Mouse (Mus musculus) kidney, postnatal 0 days (tissue): ENCODE data around the gene Lrfn3. TPM values are rescaled to one million over a fixed set of nuclear protein-coding genes. Genes with fewer than 3 reads are reported as not detected.

Source experiments
- ATAC-seq: fragments of 200-750 bp; cut with Nextera tagmentation; replicated peaks from 2 replicates; pipeline ENCODE4 v1.8.0; 2017; ENCODE audit warnings: low read depth, moderate number of reproducible peaks, moderate TSS enrichment, moderate library complexity; ENCODE audit not compliant: low FRiP score
- DNase-seq: peaks from one replicate; pipeline ENCODE4 v3.0.0-alpha.2; 2016; ENCODE audit warnings: low spot score
- H3K27ac ChIP-seq: fragments of 300-500 bp; sonication (generic); 2 replicates; pipeline ENCODE4 v1.5.1; 2014; ENCODE audit warnings: mild to moderate bottlenecking
- H3K27me3 ChIP-seq: fragments of 300-500 bp; sonication (generic); 2 replicates; pipeline ENCODE4 v1.6.1; 2014; ENCODE audit warnings: low read length, mixed read lengths; ENCODE audit not compliant: insufficient read depth
- H3K36me3 ChIP-seq: fragments of 300-500 bp; sonication (generic); 2 replicates; pipeline ENCODE4 v1.6.1; 2014; ENCODE audit warnings: low read length, mixed read lengths; ENCODE audit not compliant: insufficient read depth
- H3K4me1 ChIP-seq: fragments of 300-500 bp; sonication (generic); replicated peaks from 2 replicates; pipeline ENCODE4 v1.6.1; 2014; ENCODE audit warnings: antibody characterized with exemption, low read length, mixed read lengths; ENCODE audit not compliant: insufficient read depth
- H3K4me2 ChIP-seq: fragments of 300-500 bp; sonication (generic); 2 replicates; pipeline ENCODE4 v1.6.1; 2014; ENCODE audit warnings: mild to moderate bottlenecking, low read length, moderate library complexity, mixed read lengths
- H3K4me3 ChIP-seq: fragments of 300-500 bp; sonication (generic); replicated peaks from 2 replicates; pipeline ENCODE4 v1.5.1; 2014; ENCODE audit warnings: low read depth, low read length
- H3K9ac ChIP-seq: fragments of 300-500 bp; sonication (generic); 2 replicates; pipeline ENCODE4 v1.6.1; 2014; ENCODE audit warnings: low read depth, low read length
- H3K9me3 ChIP-seq: fragments of 300-500 bp; sonication (generic); replicated peaks from 2 replicates; pipeline ENCODE4 v1.6.1; 2016; ENCODE audit warnings: low read length, inconsistent platforms, mixed read lengths
- CTCF ChIP-seq: IDR thresholded peaks from 2 replicates; pipeline ENCODE4 v1.5.1; 2016; ENCODE audit warnings: antibody characterized with exemption, low read depth, mild to moderate bottlenecking, moderate library complexity
- WGBS: fragments of 180-500 bp; shearing (Covaris S2); extraction: QIAGEN DNeasy Blood & Tissue Kit; methylation state at CpG from one replicate; pipeline ENCODE4 v1.1.7; 2014; 5-methylcytosine and 5-hydroxymethylcytosine counted together
- polyA plus RNA-seq: library from polyadenylated mRNA; unstranded; fragments of >200 nt; fragmentation: Nextera tagmentation; extraction: Ambion mirVana; gene quantifications from 2 replicates; pipeline ENCODE4 v1.2.1, GENCODE M21; 2015

Lrfn3 gene
- polyA plus RNA-seq, 1 experiment from 2014 or later = 9.5 TPM

DNA sequence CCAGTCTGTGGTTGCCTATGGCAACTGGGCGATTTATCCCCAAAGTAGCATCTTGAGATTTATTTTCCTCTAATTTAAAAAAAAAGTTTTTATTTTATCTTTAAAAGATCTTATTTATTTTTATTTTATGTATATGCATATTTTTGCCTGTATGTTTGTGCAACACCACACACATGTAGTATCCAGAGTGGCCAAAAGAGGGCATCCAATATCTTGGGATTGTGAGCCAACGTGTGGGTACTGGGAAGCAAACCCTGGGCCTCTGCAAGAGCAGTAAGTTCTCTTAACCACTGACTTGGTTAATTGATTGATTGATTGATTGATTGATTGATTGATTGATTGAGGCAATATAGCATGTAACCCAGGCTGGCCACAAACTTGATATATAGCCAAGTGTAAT, 32.3 kb upstream of the Lrfn3 start:
- no peak for ATAC-seq
- H3K9me3 ChIP-seq = no peaks in the 10 kb centered on the region
- no peaks in the 10 kb centered on the region for H3K27me3 ChIP-seq
- no peaks in the 10 kb centered on the region for H3K36me3 ChIP-seq
- no peak overlapping the region for H3K9ac ChIP-seq
- H3K4me2 ChIP-seq = no peak overlapping the region
- DNase-seq = no peak
- H3K4me1 ChIP-seq = no peaks in the 10 kb centered on the region
- no peak overlapping the region for H3K27ac ChIP-seq
- TF ChIP-seq CTCF = peak; percentile 39; the same call in 1 of the 2 replicates
- whole genome bisulfite sequencing = 54% methylated on average over 2 of the region's 2 CpGs
- H3K4me3 ChIP-seq = no peak overlapping the region

DNA sequence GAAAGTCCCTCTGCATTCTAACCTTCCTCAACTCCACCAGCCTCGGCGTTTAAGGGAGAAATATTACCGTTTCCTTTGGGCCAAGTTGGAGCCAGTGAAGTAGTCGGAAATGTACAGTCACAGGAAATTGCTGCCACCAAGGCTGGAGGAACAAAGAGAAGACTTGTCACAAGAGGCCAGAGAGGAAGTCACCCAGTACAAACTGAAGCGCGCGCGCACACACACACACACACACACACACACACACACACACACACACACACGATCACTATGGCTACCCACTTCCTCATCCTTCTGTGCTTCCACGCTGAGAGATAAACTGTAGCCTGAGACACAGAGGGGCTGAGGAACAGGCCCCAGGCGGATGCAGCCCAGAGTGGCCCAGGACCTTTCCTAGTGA, 31.8 kb upstream of the Lrfn3 start:
- no peak overlapping the region for H3K4me2 ChIP-seq
- no peak for ATAC-seq
- no peaks in the 10 kb centered on the region for H3K36me3 ChIP-seq
- H3K4me1 ChIP-seq = no peaks in the 10 kb centered on the region
- no peak overlapping the region for H3K4me3 ChIP-seq
- DNase-seq = peak; percentile 61
- TF ChIP-seq CTCF = no peak
- WGBS = 37% methylated on average over 11 of the region's 11 CpGs
- H3K9me3 ChIP-seq = no peaks in the 10 kb centered on the region
- no peak overlapping the region for H3K9ac ChIP-seq
- 0 out of 2 replicates have a peak overlapping the region, but pooled peaks have one; percentile 48 for H3K27ac ChIP-seq
- H3K27me3 ChIP-seq = no peaks in the 10 kb centered on the region

DNA sequence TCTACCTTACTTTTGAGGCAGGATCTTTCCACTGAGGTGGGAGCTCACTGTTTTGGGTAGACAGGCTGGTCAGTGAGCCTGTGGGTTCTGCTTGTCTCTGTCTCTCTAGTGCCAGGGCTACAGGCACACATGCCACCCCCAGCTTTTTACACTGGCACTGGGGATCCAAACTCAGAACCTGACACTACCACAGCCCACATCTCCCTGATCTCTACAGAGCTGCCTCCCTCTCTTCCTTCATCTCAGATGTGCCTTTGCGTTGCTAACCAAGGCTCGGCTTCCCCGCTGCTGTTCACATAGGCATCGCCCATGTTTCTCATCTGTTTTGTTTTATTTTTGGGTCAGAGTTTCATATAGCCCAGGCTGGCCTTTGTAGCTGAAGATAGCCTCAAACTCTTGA, 31.1 kb upstream of the Lrfn3 start:
- 88% methylated on average over 4 of the region's 4 CpGs for WGBS
- ATAC-seq = no peak
- H3K27ac ChIP-seq = peak overlapping the region; percentile 48; the same call in 1 of the 2 replicates

DNA sequence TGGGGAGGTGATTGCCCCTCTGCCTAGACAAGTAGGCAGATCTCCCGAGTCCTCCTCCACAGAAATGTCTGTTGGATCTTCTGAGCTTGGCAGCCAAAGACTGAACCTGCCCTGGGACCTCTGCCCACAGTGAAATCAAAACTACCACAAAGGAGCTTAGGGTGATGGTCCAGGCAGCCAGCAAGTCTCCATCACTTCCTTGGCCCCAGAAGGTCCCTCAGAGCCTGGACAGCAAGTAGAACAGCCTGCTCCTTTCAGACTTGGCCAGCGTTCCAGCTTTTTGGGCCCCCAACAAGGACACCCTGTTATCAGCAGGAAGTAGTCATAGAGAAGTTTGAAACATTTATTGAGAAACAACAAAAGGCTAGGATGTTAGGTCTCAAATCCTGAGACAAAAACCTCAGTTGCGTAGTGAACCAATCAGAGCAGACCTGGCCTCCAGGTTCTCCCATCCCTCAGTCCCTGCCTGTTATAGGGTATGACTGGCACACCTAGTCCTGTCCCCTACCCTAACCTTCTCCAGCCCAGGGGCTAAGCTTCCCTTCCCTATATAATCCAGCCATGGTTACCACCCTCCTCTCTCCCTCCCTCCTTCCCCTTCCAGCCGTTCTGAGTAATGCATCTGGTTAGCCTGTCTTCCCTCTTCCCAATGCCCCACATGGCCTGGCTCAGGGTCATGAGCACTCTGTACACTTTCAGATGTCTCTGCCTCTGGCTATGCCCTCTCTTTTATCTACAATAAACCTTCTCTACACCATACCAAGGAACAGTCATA, 30.4 kb upstream of the Lrfn3 start:
- no peak overlapping the region for H3K4me3 ChIP-seq
- H3K4me2 ChIP-seq = no peak overlapping the region
- no peaks in the 10 kb centered on the region for H3K27me3 ChIP-seq
- no peak for ATAC-seq
- no peak overlapping the region for H3K27ac ChIP-seq
- TF ChIP-seq CTCF = no peak
- no peaks in the 10 kb centered on the region for H3K36me3 ChIP-seq
- H3K4me1 ChIP-seq = no peaks in the 10 kb centered on the region
- 65% methylated on average over 4 of the region's 4 CpGs for WGBS
- DNase-seq = no peak
- H3K9me3 ChIP-seq = no peaks in the 10 kb centered on the region
- H3K9ac ChIP-seq = no peak overlapping the region

More for the DNA sequence above, 31.1 kb upstream of the Lrfn3 start:
- TF ChIP-seq CTCF = no peak
- H3K4me2 ChIP-seq = no peak overlapping the region
- H3K4me3 ChIP-seq = no peak overlapping the region
- H3K36me3 ChIP-seq = no peaks in the 10 kb centered on the region
- H3K9me3 ChIP-seq = no peaks in the 10 kb centered on the region
- no peaks in the 10 kb centered on the region for H3K27me3 ChIP-seq
- no peaks in the 10 kb centered on the region for H3K4me1 ChIP-seq
- no peak for DNase-seq
- no peak overlapping the region for H3K9ac ChIP-seq

DNA sequence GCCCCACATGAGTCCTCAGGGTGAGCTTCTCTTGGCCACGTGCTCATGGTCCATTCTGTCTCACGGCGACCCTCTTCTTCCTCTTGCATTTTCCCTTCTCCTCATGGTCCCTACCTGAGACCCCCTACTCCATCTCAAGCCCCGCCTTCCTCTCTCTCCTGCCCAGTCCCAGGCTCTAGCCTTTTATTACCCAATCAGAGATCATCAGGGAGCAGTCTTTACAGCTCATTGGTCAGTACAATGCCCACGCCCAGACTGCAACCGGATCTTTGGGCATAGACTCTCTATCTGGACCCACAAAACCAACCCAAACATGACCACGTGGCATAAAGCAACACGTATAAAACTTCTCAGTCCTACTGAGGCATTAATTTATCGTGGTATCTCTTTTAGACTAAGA, 21.5 kb upstream of the Lrfn3 start:
- Histone ChIP-seq H3K27ac (no peak overlapping the region), H3K36me3 (no peaks in the 10 kb centered on the region), H3K4me2 (no peak overlapping the region), H3K4me1 (no peaks in the 10 kb centered on the region), H3K4me3 (no peak overlapping the region), H3K9ac (no peak overlapping the region), H3K9me3 (no peaks in the 10 kb centered on the region), H3K27me3 (no peaks in the 10 kb centered on the region)
- DNase-seq (no peak), ATAC-seq (no peak)
- TF ChIP-seq CTCF = no peak
- 85% methylated on average over 9 of the region's 9 CpGs for WGBS

DNA sequence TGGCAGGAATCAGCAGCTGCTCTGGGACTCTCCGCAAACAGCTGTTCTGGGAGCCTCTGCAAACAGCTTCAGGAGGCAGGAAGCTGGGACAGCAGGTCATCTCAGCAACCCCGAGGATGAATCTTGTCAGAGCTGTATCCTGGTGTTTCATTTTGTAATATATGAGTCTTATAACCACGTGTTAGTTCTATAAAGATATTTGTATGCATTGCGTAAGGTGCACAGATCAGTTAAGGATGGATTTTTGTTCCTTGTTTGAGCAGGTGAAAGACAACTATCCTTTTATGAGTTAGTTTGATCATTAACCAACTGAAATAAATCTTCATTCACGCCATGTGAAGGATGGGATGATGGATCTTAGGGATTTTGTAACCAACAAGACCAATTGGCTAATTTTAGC, 17.5 kb upstream of the Lrfn3 start:
- Histone ChIP-seq H3K27ac (no peak overlapping the region), H3K27me3 (no peaks in the 10 kb centered on the region), H3K9me3 (no peaks in the 10 kb centered on the region), H3K4me2 (no peak overlapping the region), H3K9ac (no peak overlapping the region), H3K4me3 (no peak overlapping the region), H3K4me1 (no peaks in the 10 kb centered on the region), H3K36me3 (no peaks in the 10 kb centered on the region)
- ATAC-seq (no peak), DNase-seq (no peak)
- 52% methylated on average over 5 of the region's 5 CpGs for WGBS
- no peak for TF ChIP-seq CTCF

DNA sequence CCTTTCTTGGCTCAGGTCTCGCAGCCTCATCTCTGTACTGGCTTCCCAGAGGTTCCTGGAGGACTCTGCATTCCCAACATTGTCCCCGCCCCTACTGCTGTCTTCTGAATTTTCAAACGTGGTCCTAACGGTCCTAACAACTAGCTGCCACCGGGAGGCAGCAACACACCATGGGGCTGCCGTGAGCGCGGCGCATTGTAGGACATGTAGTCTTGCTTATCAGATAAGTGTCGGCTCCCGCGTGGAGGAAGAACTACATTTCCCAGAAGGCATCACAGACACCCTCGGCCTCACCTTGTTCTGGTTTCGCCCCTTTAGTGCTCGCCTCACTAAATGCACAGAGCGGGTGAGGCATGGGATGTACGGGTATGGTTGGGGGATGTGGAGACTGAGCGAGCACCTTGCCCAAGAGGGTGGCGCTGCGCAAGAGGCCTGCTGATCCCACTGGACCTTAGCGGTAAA, 11.0 kb upstream of the Lrfn3 start:
- no peaks in the 10 kb centered on the region for H3K9me3 ChIP-seq
- peak; percentile 98 for DNase-seq
- H3K27me3 ChIP-seq = no peaks in the 10 kb centered on the region
- H3K4me1 ChIP-seq = no peaks in the 10 kb centered on the region
- no peaks in the 10 kb centered on the region for H3K36me3 ChIP-seq
- under 1% methylated on average over 21 of the region's 21 CpGs for WGBS
- TF ChIP-seq CTCF = peak; percentile 98
- peak overlapping the region; percentile 38 for H3K4me3 ChIP-seq
- no peak overlapping the region for H3K27ac ChIP-seq
- peak overlapping the region; percentile 60 for H3K4me2 ChIP-seq
- H3K9ac ChIP-seq = peak overlapping the region; percentile 41; the same call in 1 of the 2 replicates
- peak; percentile 97 for ATAC-seq
